Mouse (Mus musculus) Patski (cell line): ENCODE data around the gene Ankrd63. TPM values are rescaled to one million over a fixed set of nuclear protein-coding genes. Genes with fewer than 3 reads are reported as not detected.

Source experiments
- ATAC-seq: fragments of 100-300 bp; one replicate; pipeline ENCODE4 v1.8.0; 2021
- CTCF ChIA-PET: fragments of 350-600 bp; sonication (Branson Sonifier 250); formaldehyde crosslinking; loops from one replicate; lab custom pipeline; 2022; ENCODE audit warnings: inconsistent platforms; lab: Charles Lee
- POLR2A ChIA-PET: fragments of 350-600 bp; sonication (Branson Sonifier 250); formaldehyde crosslinking; loops from one replicate; lab custom pipeline; 2022; ENCODE audit warnings: antibody characterized with exemption, inconsistent platforms; lab: Charles Lee
- DNase-seq: peaks from one replicate; pipeline ENCODE4 v3.0.0-alpha.2; 2011; ENCODE audit warnings: low read depth, low spot score
- H3K27me3 ChIP-seq: fragments of 371-371 bp; one replicate; pipeline ENCODE4 v1.5.1; 2021
- CTCF ChIP-seq: fragments of 100-300 bp; IDR thresholded peaks from one replicate; pipeline ENCODE4 v1.5.1; 2021
- in situ Hi-C: fragments of 300-500 bp; cut with MboI; formaldehyde crosslinking; loops from 3 replicates; pipeline ENCODE4 v1.11.1; 2018; ENCODE audit warnings: low pct_unique_long_range_greater_than_20kb, mixed read lengths
- polyA plus RNA-seq: library from polyadenylated mRNA; unstranded; gene quantifications from one replicate; pipeline ENCODE4 v1.2.3, GENCODE M21; 2021

Ankrd63 gene
- polyA plus RNA-seq, 1 experiment from 2014 or later: 0.01 TPM

GRCm38 (mm10) chr2:118677817-118678216 lies 25.9 kb downstream of the Ankrd63 start:
- in situ Hi-C loops: no loop called here
- ATAC-seq (no peak), DNase-seq (no peak)
- H3K27me3 ChIP-seq: no peaks in the 10 kb centered on the region
- no peak for TF ChIP-seq CTCF
- CTCF ChIA-PET: interaction anchor here (1.8 kb wide), 1 partner anchor 53 kb away, joined by 3 read pairs; no protein-coding TSS in a partner anchor
- POLR2A ChIA-PET: no interaction called here

GRCm38 (mm10) chr2:118676839-118677741 lies 26.7 kb downstream of the Ankrd63 start:
- DNase-seq (no peak), ATAC-seq (no peak)
- TF ChIP-seq CTCF: no peak
- no peaks in the 10 kb centered on the region for H3K27me3 ChIP-seq
- ChIA-PET CTCF (no interaction called here), POLR2A (no interaction called here)
- in situ Hi-C loops: no loop called here

- no peaks in the 10 kb centered on the region for H3K27me3 ChIP-seq
- in situ Hi-C loops: no loop called here
- DNase-seq (no peak), ATAC-seq (no peak)
- CTCF ChIA-PET: interaction anchor here (1.2 to 1.5 kb wide), 2 partner anchors 10 to 12 kb away, joined by 3 to 4 read pairs; no protein-coding TSS in a partner anchor
- TF ChIP-seq CTCF: no peak
- POLR2A ChIA-PET: no interaction called here
Measured at GRCm38 (mm10) chr2:118674500-118674899, 29.3 kb downstream of the Ankrd63 start.

- TF ChIP-seq CTCF: no peak
- DNase-seq (no peak), ATAC-seq (no peak)
- CTCF ChIA-PET: interaction anchor here (1.2 to 1.5 kb wide), 2 partner anchors 9 to 13 kb away, joined by 3 to 4 read pairs; no protein-coding TSS in a partner anchor
- H3K27me3 ChIP-seq: no peaks in the 10 kb centered on the region
- POLR2A ChIA-PET: interaction anchor here (0.7 kb wide), 1 partner anchor 389 kb away, joined by 4 read pairs; no protein-coding TSS in a partner anchor
- in situ Hi-C loops: no loop called here
Measured at GRCm38 (mm10) chr2:118673686-118674465, 29.9 kb downstream of the Ankrd63 start.

GRCm38 (mm10) chr2:118671728-118672127 lies 32.0 kb downstream of the Ankrd63 start:
- H3K27me3 ChIP-seq: no peaks in the 10 kb centered on the region
- ATAC-seq (no peak), DNase-seq (no peak)
- CTCF ChIA-PET: interaction anchor here (1.7 to 4.8 kb wide), 2 partner anchors 10 to 24 kb away, joined by 5 to 23 read pairs; no protein-coding TSS in a partner anchor
- in situ Hi-C loops: no loop called here
- TF ChIP-seq CTCF: no peak
- POLR2A ChIA-PET: interaction anchor here (0.6 kb wide), 1 partner anchor 34 kb away, joined by 3 read pairs; no protein-coding TSS in a partner anchor

GRCm38 (mm10) chr2:118669785-118670184 lies 34.0 kb downstream of the Ankrd63 start:
- in situ Hi-C loops: no loop called here
- ChIA-PET CTCF (interaction anchor here (1.0 to 4.8 kb wide), 5 partner anchors 10 to 61 kb away, joined by 3 to 23 read pairs (median 4); no protein-coding TSS in a partner anchor), POLR2A (interaction anchor here (0.8 to 1.3 kb wide), 2 partner anchors 11 to 30 kb away, joined by 3 read pairs; no protein-coding TSS in a partner anchor)
- no peak for TF ChIP-seq CTCF
- DNase-seq (peak; percentile 91), ATAC-seq (peak; percentile 68)
- H3K27me3 ChIP-seq: no peaks in the 10 kb centered on the region

GRCm38 (mm10) chr2:118669245-118669644 lies 34.5 kb downstream of the Ankrd63 start:
- ChIA-PET POLR2A (interaction anchor here (0.8 to 1.3 kb wide), 3 partner anchors 12 to 31 kb away, joined by 3 read pairs; no protein-coding TSS in a partner anchor), CTCF (interaction anchor here (1.0 to 4.8 kb wide), 4 partner anchors 11 to 61 kb away, joined by 3 to 23 read pairs (median 4); no protein-coding TSS in a partner anchor)
- in situ Hi-C loops: no loop called here
- ATAC-seq (peak; percentile 61), DNase-seq (no peak)
- H3K27me3 ChIP-seq: no peaks in the 10 kb centered on the region
- TF ChIP-seq CTCF: no peak

GRCm38 (mm10) chr2:118667181-118667580 lies 36.6 kb downstream of the Ankrd63 start:
- H3K27me3 ChIP-seq: no peaks in the 10 kb centered on the region
- no peak for TF ChIP-seq CTCF
- in situ Hi-C loops: no loop called here
- ChIA-PET POLR2A (no interaction called here), CTCF (interaction anchor here (1.3 to 2.0 kb wide), 2 partner anchors 16 to 28 kb away, joined by 3 to 7 read pairs; no protein-coding TSS in a partner anchor)
- no peak for DNase-seq
- no peak for ATAC-seq

GRCm38 (mm10) chr2:118665616-118666015 lies 38.1 kb downstream of the Ankrd63 start:
- no peak for TF ChIP-seq CTCF
- CTCF ChIA-PET: interaction anchor here (1.4 to 2.0 kb wide), 3 partner anchors 9 to 30 kb away, joined by 3 to 7 read pairs (median 4); no protein-coding TSS in a partner anchor
- no peak for ATAC-seq
- no peak for DNase-seq
- in situ Hi-C loops: no loop called here
- POLR2A ChIA-PET: interaction anchor here (2.5 kb wide), 1 partner anchor 10 kb away, joined by 9 read pairs; no protein-coding TSS in a partner anchor
- no peaks in the 10 kb centered on the region for H3K27me3 ChIP-seq
